Mouse (Mus musculus) neutrophil, adult 5-6 weeks (primary cell): Measurements from ENCODE around the gene Wipf2. TPM values are rescaled to one million over a fixed set of nuclear protein-coding genes. Genes with fewer than 3 reads are reported as not detected.
"Not testable (repeated sequence)": the region's sequence is repeated elsewhere in the genome, so short reads cannot be mapped to it uniquely, and the experiment has no call there.

Experiments
- ATAC-seq: fragments of 151-379, 151-347 bp; 2 replicates; pipeline ENCODE4 v1.8.0; 2017; ENCODE audit warnings: mild to moderate bottlenecking, moderate TSS enrichment; ENCODE audit not compliant: insufficient number of reproducible peaks, poor library complexity, low FRiP score, severe bottlenecking; ENCODE audit errors: extremely low read depth
- total RNA-seq: library from RNA; stranded (forward); fragments of 200-1000 nt; gene quantifications from 2 replicates; pipeline ENCODE4 v1.2.3, GENCODE M21; 2017

Gene Wipf2
- 13.4 and 16.2 TPM in 2 replicates for total RNA-seq

GRCm38 (mm10) chr11:98863028-98863750, at the start of gene Wipf2:
Wipf2 (plus strand) TSS chr11:98863638.
- ATAC-seq: peak; percentile 95

GRCm38 (mm10) chr11:98816706-98817239, 46.7 kb upstream of the Wipf2 start:
- ATAC-seq: peak; percentile 84

GRCm38 (mm10) chr11:98820968-98821367, 42.5 kb upstream of the Wipf2 start:
- no peak for ATAC-seq

GRCm38 (mm10) chr11:98826071-98826470, 37.4 kb upstream of the Wipf2 start:
- ATAC-seq: not testable (repeated sequence)

GRCm38 (mm10) chr11:98827877-98828276, 35.6 kb upstream of the Wipf2 start:
- ATAC-seq: no peak

- peak; percentile 75 for ATAC-seq
Measured at GRCm38 (mm10) chr11:98829091-98829775, 34.2 kb upstream of the Wipf2 start.

GRCm38 (mm10) chr11:98829875-98830274, 33.6 kb upstream of the Wipf2 start:
- ATAC-seq: no peak

- no peak for ATAC-seq
Measured at GRCm38 (mm10) chr11:98835296-98835695, 28.1 kb upstream of the Wipf2 start.

- no peak for ATAC-seq
Measured at GRCm38 (mm10) chr11:98835725-98836124, 27.7 kb upstream of the Wipf2 start.

GRCm38 (mm10) chr11:98836128-98836527, 27.3 kb upstream of the Wipf2 start:
- ATAC-seq: no peak

GRCm38 (mm10) chr11:98836651-98837141, 26.7 kb upstream of the Wipf2 start, which contains the start of gene Rapgefl1:
Rapgefl1 (plus strand) TSS chr11:98836785.
- ATAC-seq: peak; percentile 69

- ATAC-seq: no peak
Measured at GRCm38 (mm10) chr11:98837231-98837704, 26.2 kb upstream of the Wipf2 start.

- no peak for ATAC-seq
Measured at GRCm38 (mm10) chr11:98837917-98838316, 25.5 kb upstream of the Wipf2 start.

GRCm38 (mm10) chr11:98838512-98838911, 24.9 kb upstream of the Wipf2 start:
- ATAC-seq: no peak

GRCm38 (mm10) chr11:98839402-98839801, 24.0 kb upstream of the Wipf2 start:
- ATAC-seq: no peak

GRCm38 (mm10) chr11:98839897-98840296, 23.5 kb upstream of the Wipf2 start:
- ATAC-seq: no peak

- no peak for ATAC-seq
Measured at GRCm38 (mm10) chr11:98846016-98846415, 17.4 kb upstream of the Wipf2 start.

GRCm38 (mm10) chr11:98846865-98847604, 16.4 kb upstream of the Wipf2 start:
- no peak for ATAC-seq
